Mouse (Mus musculus): ENCODE results near the gene Pdhx. TPM values are rescaled to one million over a fixed set of nuclear protein-coding genes. Genes with fewer than 3 reads are reported as not detected.

Pdhx gene
- 8.4 and 16.9 TPM in 2 replicates for polyA plus RNA-seq (2012; rRNA removed; ENCODE audit: low replicate concordance)

GRCm38 (mm10) chr2:103073219-103073982 is at the start of gene Pdhx, which contains the start of gene Apip:
Pdhx (minus strand) TSS chr2:103073513.
Apip (plus strand) TSS chr2:103073675.

Other genes with a start within 250 kb of the Pdhx start
- gene Cd44, start 171.8 kb downstream of the Pdhx start, polyA plus RNA-seq (2012; rRNA removed; ENCODE audit: low replicate concordance), result 2.5 and 16.6 TPM in 2 replicates
- gene Apip, start 162 bp upstream of the Pdhx start, polyA plus RNA-seq (2012; rRNA removed; ENCODE audit: low replicate concordance), result 2.4 and 3.5 TPM in 2 replicates
- gene Ehf, start 229.8 kb upstream of the Pdhx start, polyA plus RNA-seq (2012; rRNA removed; ENCODE audit: low replicate concordance), result 17.8 and 83.9 TPM in 2 replicates

Measured in duodenum, adult 2 months (tissue).